Comparison of ENCODE assay signal across 7 mouse cellular contexts in the genomic region with DNA sequence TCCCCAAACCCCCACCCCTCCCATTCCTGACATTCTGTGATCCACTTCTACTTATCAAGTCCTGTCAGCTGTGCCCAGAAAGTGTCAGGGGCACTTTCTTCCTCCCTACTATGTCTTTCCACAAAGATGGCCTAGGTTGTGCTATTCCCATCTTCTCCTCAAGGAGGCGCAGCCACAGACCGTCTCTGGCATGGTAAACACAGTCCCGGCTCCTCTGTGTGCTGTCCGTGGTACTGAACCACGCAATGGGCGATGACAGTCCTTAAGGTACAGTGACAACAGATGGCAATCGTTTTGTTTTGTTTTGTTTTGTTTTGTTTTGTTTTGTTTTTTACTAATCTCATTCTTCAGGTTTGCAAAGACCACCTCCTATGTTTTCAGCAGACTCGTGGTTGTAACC.
DNase-seq lines count a peak whose midpoint lies in the region; TF ChIP-seq lines count a peak whose summit lies in the region.

No protein-coding gene starts in this region.

- peak; percentile 77 for TF ChIP-seq CTCF in layer of hippocampus, adult 2 months (conservative IDR thresholded peaks at IDR 0.05)

- no peaks in the 10 kb centered on the region for H3K27me3 ChIP-seq in splenic B cell, adult 2 months (ENCODE audit: control insufficient read depth, insufficient read depth, low read length, poor library complexity, severe bottlenecking)

- H3K27ac ChIP-seq in layer of hippocampus, adult 2 months, result no peak overlapping the region

- no peak overlapping the region for H3K4me3 ChIP-seq in layer of hippocampus, adult 2 months

- no peaks in the 10 kb centered on the region for H3K36me3 ChIP-seq in splenic B cell, adult 2 months (ENCODE audit: control insufficient read depth, insufficient read depth, low read length, poor library complexity, severe bottlenecking)

- peak; percentile 60 to 65 for DNase-seq in B cell, adult 2 months
- peak; percentile 89 for DNase-seq in ES-CJ7 (ENCODE audit: low read depth, low spot score)
- DNase-seq in cerebellum, adult 9-10 months, result peak; percentile 33
- DNase-seq in heart, adult 18-20 months, result peak; percentile 59 to 81
- DNase-seq in layer of hippocampus, adult 2 months (ENCODE audit: low spot score in 2 of 2), result peak in 1 of 2 experiments; percentile 42
- peak; percentile 87 for DNase-seq in mesoderm, embryonic 11.5 days (ENCODE audit: low read depth, low spot score)
- DNase-seq in splenic B cell, adult 2 months (ENCODE audit: low read depth, low spot score), result peak; percentile 67
